Mouse (Mus musculus): ENCODE results near the gene Brd1.
A peak's percentile ranks its signal among the peaks of the same experiment; 100 is the strongest.

Gene Brd1

GRCm38 (mm10) chr15:88688120-88688519 is 45.9 kb downstream of the Brd1 start:
- no peak for DNase-seq (ENCODE audit: low read depth, low spot score)

GRCm38 (mm10) chr15:88686725-88687124 is 47.3 kb downstream of the Brd1 start:
- no peak for DNase-seq (ENCODE audit: low read depth, low spot score)

GRCm38 (mm10) chr15:88684039-88684438 is 50.0 kb downstream of the Brd1 start:
- no peak for DNase-seq (ENCODE audit: low read depth, low spot score)

- no peak for DNase-seq (ENCODE audit: low read depth, low spot score)
These were observed 53.1 kb downstream of the Brd1 start for GRCm38 (mm10) chr15:88680931-88681330.

- DNase-seq (ENCODE audit: low read depth, low spot score): no peak
These were observed 56.5 kb downstream of the Brd1 start for GRCm38 (mm10) chr15:88677568-88677967.

GRCm38 (mm10) chr15:88675998-88676397 is 58.0 kb downstream of the Brd1 start:
- no peak for DNase-seq (ENCODE audit: low read depth, low spot score)

GRCm38 (mm10) chr15:88668693-88669092 is 65.3 kb downstream of the Brd1 start:
- no peak for DNase-seq (ENCODE audit: low read depth, low spot score)

GRCm38 (mm10) chr15:88667653-88668052 is 66.4 kb downstream of the Brd1 start:
- no peak for DNase-seq (ENCODE audit: low read depth, low spot score)

GRCm38 (mm10) chr15:88665846-88666245 is 68.2 kb downstream of the Brd1 start:
- DNase-seq (ENCODE audit: low read depth, low spot score): no peak

- DNase-seq (ENCODE audit: low read depth, low spot score): no peak
These were observed 71.0 kb downstream of the Brd1 start for GRCm38 (mm10) chr15:88663041-88663440.

- DNase-seq (ENCODE audit: low read depth, low spot score): peak; percentile 27
These were observed 71.8 kb downstream of the Brd1 start for GRCm38 (mm10) chr15:88662111-88662850.

GRCm38 (mm10) chr15:88661654-88662053 is 72.4 kb downstream of the Brd1 start:
- DNase-seq (ENCODE audit: low read depth, low spot score): no peak

GRCm38 (mm10) chr15:88652006-88652405 is 82.0 kb downstream of the Brd1 start:
- DNase-seq (ENCODE audit: low read depth, low spot score): no peak

GRCm38 (mm10) chr15:88651019-88651418 is 83.0 kb downstream of the Brd1 start:
- DNase-seq (ENCODE audit: low read depth, low spot score): peak; percentile 76
